Mouse (Mus musculus): ENCODE data around the gene Rcan2.

DNA sequence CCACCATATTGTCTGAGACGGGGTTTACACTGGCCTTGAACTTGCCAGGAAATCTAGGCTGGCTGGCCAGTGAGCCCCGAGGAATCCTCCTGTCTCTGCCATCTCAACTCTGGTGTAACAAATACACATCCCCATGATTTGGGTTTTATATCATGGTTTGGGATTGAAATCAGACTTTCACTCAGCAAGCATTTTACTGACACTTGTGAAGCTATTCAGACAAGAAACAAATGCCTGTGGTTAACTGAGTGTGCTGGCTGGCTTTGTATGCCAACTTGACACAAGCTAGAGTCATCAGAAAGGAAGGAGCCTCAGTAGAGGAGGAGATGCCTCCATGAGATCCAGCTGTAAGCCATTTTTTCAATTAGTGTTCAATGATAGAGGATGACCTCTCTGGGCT is 206.3 kb downstream of the Rcan2 start:
- no peak for TF ChIP-seq TAL1 (IDR thresholded peaks at IDR 0.05; ENCODE audit: low read length)
- TF ChIP-seq GATA1 (IDR thresholded peaks at IDR 0.05; ENCODE audit: low read length) = no peak
